Mouse (Mus musculus) forebrain, embryonic 15.5 days (tissue): ENCODE measurements around the gene Nkain1. TPM values are rescaled to one million over a fixed set of nuclear protein-coding genes. Genes with fewer than 3 reads are reported as not detected.

Source experiments
- ATAC-seq: fragments of 200-750 bp; cut with Nextera tagmentation; replicated peaks from 2 replicates; pipeline ENCODE4 v1.8.0; 2017; ENCODE audit warnings: mild to moderate bottlenecking, moderate TSS enrichment, moderate library complexity
- H3K27ac ChIP-seq: fragments of 300-500 bp; sonication (generic); replicated peaks from 2 replicates; pipeline ENCODE4 v1.5.1; 2015; ENCODE audit warnings: mild to moderate bottlenecking, inconsistent platforms
- H3K27me3 ChIP-seq: fragments of 300-500 bp; sonication (generic); 2 replicates; pipeline ENCODE4 v1.6.1; 2015; ENCODE audit warnings: inconsistent platforms
- H3K36me3 ChIP-seq: fragments of 300-500 bp; sonication (generic); 2 replicates; pipeline ENCODE4 v1.6.1; 2015; ENCODE audit warnings: mild to moderate bottlenecking, inconsistent platforms
- H3K4me1 ChIP-seq: fragments of 300-500 bp; sonication (generic); 2 replicates; pipeline ENCODE4 v1.6.1; 2015; ENCODE audit warnings: inconsistent platforms
- H3K4me2 ChIP-seq: fragments of 300-500 bp; sonication (generic); replicated peaks from 2 replicates; pipeline ENCODE4 v1.6.1; 2015; ENCODE audit warnings: mild to moderate bottlenecking, inconsistent platforms
- H3K4me3 ChIP-seq: fragments of 300-500 bp; sonication (generic); 2 replicates; pipeline ENCODE4 v1.5.1; 2015; ENCODE audit warnings: mild to moderate bottlenecking, inconsistent platforms
- H3K9ac ChIP-seq: fragments of 300-500 bp; sonication (generic); replicated peaks from 2 replicates; pipeline ENCODE4 v1.6.1; 2015; ENCODE audit warnings: mild to moderate bottlenecking, inconsistent platforms
- H3K9me3 ChIP-seq: fragments of 300-500 bp; sonication (generic); 2 replicates; pipeline ENCODE4 v1.6.1; 2016; ENCODE audit warnings: inconsistent platforms
- WGBS: fragments of 180-500 bp; shearing (Covaris S2); methylation state at CpG from one replicate; pipeline ENCODE4 v1.1.7; 2015; ENCODE audit warnings: mixed read lengths; 5-methylcytosine and 5-hydroxymethylcytosine counted together
- polyA plus RNA-seq: library from polyadenylated mRNA; unstranded; fragments of >200 nt; fragmentation: Nextera tagmentation; extraction: Ambion mirVana; gene quantifications from 2 replicates; pipeline ENCODE4 v1.2.1, GENCODE M21; 2015

Nkain1 gene
- polyA plus RNA-seq, 1 experiment from 2014 or later: 9.3 TPM

GRCm38 (mm10) chr4:130568043-130568978 lies 5.7 kb downstream of the Nkain1 start:
- ATAC-seq: no peak
- no peak overlapping the region for H3K4me3 ChIP-seq
- H3K4me1 ChIP-seq: peaks cover 74% of the 10 kb centered on the region

GRCm38 (mm10) chr4:130563820-130564219 lies 10.2 kb downstream of the Nkain1 start:
- peak overlapping the region; percentile 25; the same call in 1 of the 2 replicates for H3K27ac ChIP-seq
- WGBS: 7% methylated on average over 8 of the region's 8 CpGs

More at GRCm38 (mm10) chr4:130568043-130568978, 5.7 kb downstream of the Nkain1 start:
- no peak overlapping the region for H3K9ac ChIP-seq
- H3K27me3 ChIP-seq: no peaks in the 10 kb centered on the region
- WGBS: 44% methylated on average over 23 of the region's 23 CpGs
- no peaks in the 10 kb centered on the region for H3K36me3 ChIP-seq
- no peak overlapping the region for H3K27ac ChIP-seq
- no peaks in the 10 kb centered on the region for H3K9me3 ChIP-seq
- 0 out of 2 replicates have a peak overlapping the region, but pooled peaks have one; percentile 7 for H3K4me2 ChIP-seq

GRCm38 (mm10) chr4:130563260-130563756 lies 10.7 kb downstream of the Nkain1 start:
- no peak overlapping the region for H3K4me3 ChIP-seq
- peak overlapping the region; percentile 21; the same call in 1 of the 2 replicates for H3K4me2 ChIP-seq
- peaks cover 57% of the 10 kb centered on the region for H3K4me1 ChIP-seq
- H3K9ac ChIP-seq: no peak overlapping the region
- 71% methylated on average over 9 of the region's 9 CpGs for WGBS
- no peaks in the 10 kb centered on the region for H3K27me3 ChIP-seq
- no peak for ATAC-seq
- no peaks in the 10 kb centered on the region for H3K9me3 ChIP-seq
- H3K36me3 ChIP-seq: no peaks in the 10 kb centered on the region
- peak overlapping the region; percentile 25; the same call in 1 of the 2 replicates for H3K27ac ChIP-seq

More at GRCm38 (mm10) chr4:130563820-130564219, 10.2 kb downstream of the Nkain1 start:
- peak overlapping the region; percentile 21 for H3K4me2 ChIP-seq
- ATAC-seq: peak; percentile 78
- no peak overlapping the region for H3K4me3 ChIP-seq
- H3K4me1 ChIP-seq: peaks cover 63% of the 10 kb centered on the region
- no peaks in the 10 kb centered on the region for H3K9me3 ChIP-seq
- H3K27me3 ChIP-seq: no peaks in the 10 kb centered on the region
- H3K9ac ChIP-seq: no peak overlapping the region
- no peaks in the 10 kb centered on the region for H3K36me3 ChIP-seq

- H3K27me3 ChIP-seq: no peaks in the 10 kb centered on the region
- H3K9ac ChIP-seq: no peak overlapping the region
- no peak for ATAC-seq
- no peak overlapping the region for H3K27ac ChIP-seq
- no peaks in the 10 kb centered on the region for H3K9me3 ChIP-seq
- H3K4me1 ChIP-seq: peaks cover 63% of the 10 kb centered on the region
- no peak overlapping the region for H3K4me3 ChIP-seq
- no peak overlapping the region for H3K4me2 ChIP-seq
- 36% methylated on average over 11 of the region's 11 CpGs for WGBS
- no peaks in the 10 kb centered on the region for H3K36me3 ChIP-seq
These were observed 13.2 kb downstream of the Nkain1 start for GRCm38 (mm10) chr4:130560576-130561310.

- Histone ChIP-seq H3K9ac (no peak overlapping the region), H3K27ac (no peak overlapping the region), H3K4me3 (no peak overlapping the region), H3K4me1 (peaks cover 48% of the 10 kb centered on the region), H3K36me3 (no peaks in the 10 kb centered on the region), H3K27me3 (no peaks in the 10 kb centered on the region), H3K4me2 (no peak overlapping the region), H3K9me3 (no peaks in the 10 kb centered on the region)
- WGBS: 95% methylated on average over 3 of the region's 3 CpGs
- no peak for ATAC-seq
These were observed 14.8 kb downstream of the Nkain1 start for GRCm38 (mm10) chr4:130559220-130559619.

GRCm38 (mm10) chr4:130557852-130558251 lies 16.1 kb downstream of the Nkain1 start:
- H3K9ac ChIP-seq: no peak overlapping the region
- no peaks in the 10 kb centered on the region for H3K9me3 ChIP-seq
- H3K27me3 ChIP-seq: no peaks in the 10 kb centered on the region
- no peak for ATAC-seq
- H3K36me3 ChIP-seq: no peaks in the 10 kb centered on the region
- H3K27ac ChIP-seq: no peak overlapping the region
- H3K4me1 ChIP-seq: peaks cover 38% of the 10 kb centered on the region
- WGBS: 61% methylated on average over 12 of the region's 12 CpGs
- no peak overlapping the region for H3K4me3 ChIP-seq
- no peak overlapping the region for H3K4me2 ChIP-seq

GRCm38 (mm10) chr4:130556992-130557391 lies 17.0 kb downstream of the Nkain1 start:
- Histone ChIP-seq H3K36me3 (no peaks in the 10 kb centered on the region), H3K9ac (no peak overlapping the region), H3K4me1 (peaks cover 43% of the 10 kb centered on the region), H3K9me3 (no peaks in the 10 kb centered on the region), H3K27me3 (no peaks in the 10 kb centered on the region), H3K27ac (no peak overlapping the region), H3K4me3 (no peak overlapping the region), H3K4me2 (no peak overlapping the region)
- ATAC-seq: no peak
- 38% methylated on average over 1 of the region's 1 CpGs for WGBS

- H3K4me1 ChIP-seq: peaks cover 44% of the 10 kb centered on the region
- no peaks in the 10 kb centered on the region for H3K9me3 ChIP-seq
- WGBS: 32% methylated on average over 5 of the region's 5 CpGs
- no peaks in the 10 kb centered on the region for H3K36me3 ChIP-seq
- no peak overlapping the region; the same call in 1 of the 2 replicates for H3K27ac ChIP-seq
- no peak overlapping the region for H3K9ac ChIP-seq
- H3K27me3 ChIP-seq: no peaks in the 10 kb centered on the region
- no peak overlapping the region for H3K4me2 ChIP-seq
- no peak overlapping the region for H3K4me3 ChIP-seq
- 0 out of 2 replicates have a peak, but pooled peaks have one; percentile 21 for ATAC-seq
These were observed 17.7 kb downstream of the Nkain1 start for GRCm38 (mm10) chr4:130556224-130556623.

GRCm38 (mm10) chr4:130553121-130553448 lies 20.9 kb downstream of the Nkain1 start:
- Histone ChIP-seq H3K27ac (no peak overlapping the region), H3K4me2 (no peak overlapping the region), H3K27me3 (no peaks in the 10 kb centered on the region), H3K4me3 (no peak overlapping the region), H3K36me3 (no peaks in the 10 kb centered on the region), H3K9ac (no peak overlapping the region), H3K9me3 (no peaks in the 10 kb centered on the region), H3K4me1 (peaks cover 45% of the 10 kb centered on the region)
- no peak for ATAC-seq
- 13% methylated on average over 6 of the region's 6 CpGs for WGBS

- peaks cover 45% of the 10 kb centered on the region for H3K4me1 ChIP-seq
- no peaks in the 10 kb centered on the region for H3K9me3 ChIP-seq
- H3K9ac ChIP-seq: no peak overlapping the region
- peak; percentile 41 for ATAC-seq
- no peaks in the 10 kb centered on the region for H3K36me3 ChIP-seq
- H3K27me3 ChIP-seq: no peaks in the 10 kb centered on the region
- peak overlapping the region; percentile 22; the same call in 1 of the 2 replicates for H3K4me2 ChIP-seq
- H3K27ac ChIP-seq: peak overlapping the region; percentile 69
- 27% methylated on average over 8 of the region's 8 CpGs for WGBS
- H3K4me3 ChIP-seq: no peak overlapping the region
These were observed 21.5 kb downstream of the Nkain1 start for GRCm38 (mm10) chr4:130552312-130553120.

GRCm38 (mm10) chr4:130550511-130550910 lies 23.5 kb downstream of the Nkain1 start:
- H3K4me3 ChIP-seq: no peak overlapping the region
- H3K27ac ChIP-seq: no peak overlapping the region
- H3K4me1 ChIP-seq: peaks cover 56% of the 10 kb centered on the region
- H3K9me3 ChIP-seq: no peaks in the 10 kb centered on the region
- ATAC-seq: no peak
- no peak overlapping the region for H3K9ac ChIP-seq
- 72% methylated on average over 9 of the region's 9 CpGs for WGBS
- no peak overlapping the region for H3K4me2 ChIP-seq
- no peaks in the 10 kb centered on the region for H3K36me3 ChIP-seq
- H3K27me3 ChIP-seq: no peaks in the 10 kb centered on the region
